Mouse (Mus musculus) testis, adult 2 months (tissue): ENCODE results near the gene Muc13.

ENCODE experiments used
- CTCF ChIP-seq: fragments of 200-500 bp; IDR thresholded peaks from 2 replicates; pipeline ENCODE4 v1.5.1; 2012; ENCODE audit warnings: low read depth, mild to moderate bottlenecking, inconsistent platforms, low read length, moderate library complexity; ENCODE audit not compliant: control insufficient read depth, insufficient read depth, insufficient replicate concordance
- POLR2A ChIP-seq: fragments of 200-500 bp; IDR thresholded peaks from 2 replicates; pipeline ENCODE4 v1.6.1; 2012; ENCODE audit warnings: low read depth, mild to moderate bottlenecking, inconsistent platforms, low read length, moderate library complexity; ENCODE audit not compliant: control insufficient read depth

GRCm38 (mm10) chr16:33853271-33853670, 59.4 kb downstream of the Muc13 start:
- TF ChIP-seq POLR2A, result no peak
- TF ChIP-seq CTCF, result no peak
